Mouse (Mus musculus) megakaryocyte progenitor cell, adult 5-6 weeks (primary cell): Measurements from ENCODE around the gene Slc5a4a. TPM values are rescaled to one million over a fixed set of nuclear protein-coding genes. Genes with fewer than 3 reads are reported as not detected.

Source experiments
- ATAC-seq: replicated peaks from 2 replicates; pipeline ENCODE4 v1.8.0; 2016; ENCODE audit warnings: mild to moderate bottlenecking, moderate TSS enrichment, inconsistent platforms; ENCODE audit not compliant: poor library complexity
- total RNA-seq, 2 experiments: library from RNA; stranded (forward) in 1 of 2; stranded (reverse) in 1 of 2; fragments of 157-497, 149-512 nt in 1 of 2; fragments of 200-1000 nt in 1 of 2; gene quantifications; 2 replicates each; pipeline versions ENCODE4 v1.2.3 to v1.2.4; 2015 to 2017

Gene Slc5a4a
- total RNA-seq, 2 experiments from 2014 or later = not detected

DNA sequence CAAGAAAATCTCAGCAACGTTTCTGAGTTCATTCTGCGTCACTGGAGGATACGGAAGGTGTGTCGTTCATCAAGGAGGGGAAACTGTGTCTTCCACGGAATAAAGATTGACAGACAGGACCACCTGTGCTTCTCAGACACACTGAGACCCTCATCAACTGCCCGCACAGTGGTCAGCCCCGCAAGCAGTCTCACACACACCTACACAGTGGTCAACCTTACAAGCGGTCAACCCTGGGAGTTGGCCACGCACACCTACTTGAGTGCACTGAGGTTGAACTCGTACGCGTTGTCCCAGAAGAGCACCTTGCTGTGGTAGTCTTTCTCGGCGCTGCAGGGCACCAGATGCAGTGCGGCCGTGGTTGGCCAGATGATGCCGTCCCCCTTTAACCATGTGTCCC lies 69.8 kb downstream of the Slc5a4a start:
- ATAC-seq = no peak

DNA sequence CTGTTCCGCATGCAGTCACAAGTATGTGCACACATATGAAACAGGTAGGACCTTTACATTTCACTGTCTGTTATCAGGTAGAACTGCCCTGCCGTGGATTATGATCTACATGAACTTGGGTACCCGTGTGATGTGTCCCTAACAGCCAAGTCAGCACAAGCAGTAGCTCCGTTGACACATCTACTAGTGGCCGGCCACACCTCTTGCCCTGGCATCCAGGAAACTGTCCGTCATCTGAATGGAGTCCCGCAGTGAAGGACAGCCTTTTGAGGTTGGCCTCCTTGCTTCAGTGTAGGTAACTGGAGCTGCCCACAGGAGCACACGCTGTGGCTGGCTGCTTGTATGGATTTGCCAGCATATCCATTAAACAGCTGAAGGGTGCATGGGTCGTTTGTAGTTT lies 71.0 kb downstream of the Slc5a4a start:
- ATAC-seq = no peak

DNA sequence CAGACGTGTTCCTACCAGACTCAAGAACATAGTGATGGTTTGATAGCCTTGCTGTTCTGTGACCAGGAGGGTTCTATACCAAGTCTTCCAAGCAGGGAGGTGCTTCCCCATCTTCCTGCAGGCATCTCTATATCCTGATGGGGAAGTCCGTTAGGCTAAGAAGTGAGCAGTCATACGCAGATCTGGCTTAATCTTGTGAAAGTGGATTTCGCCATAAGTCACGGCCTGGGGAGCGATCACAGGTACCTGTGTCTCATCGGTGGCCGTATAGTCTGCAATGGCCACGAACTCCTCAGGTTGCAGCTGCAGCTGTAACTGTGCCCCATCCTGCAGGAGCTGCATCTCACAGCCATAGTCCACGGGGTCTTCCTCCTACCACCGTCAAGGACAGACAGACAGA lies 78.7 kb downstream of the Slc5a4a start:
- ATAC-seq = peak; percentile 54

GRCm38 (mm10) chr10:76229627-76230026 lies 82.4 kb downstream of the Slc5a4a start:
- ATAC-seq = 0 out of 2 replicates have a peak, but pooled peaks have one; percentile 44

DNA sequence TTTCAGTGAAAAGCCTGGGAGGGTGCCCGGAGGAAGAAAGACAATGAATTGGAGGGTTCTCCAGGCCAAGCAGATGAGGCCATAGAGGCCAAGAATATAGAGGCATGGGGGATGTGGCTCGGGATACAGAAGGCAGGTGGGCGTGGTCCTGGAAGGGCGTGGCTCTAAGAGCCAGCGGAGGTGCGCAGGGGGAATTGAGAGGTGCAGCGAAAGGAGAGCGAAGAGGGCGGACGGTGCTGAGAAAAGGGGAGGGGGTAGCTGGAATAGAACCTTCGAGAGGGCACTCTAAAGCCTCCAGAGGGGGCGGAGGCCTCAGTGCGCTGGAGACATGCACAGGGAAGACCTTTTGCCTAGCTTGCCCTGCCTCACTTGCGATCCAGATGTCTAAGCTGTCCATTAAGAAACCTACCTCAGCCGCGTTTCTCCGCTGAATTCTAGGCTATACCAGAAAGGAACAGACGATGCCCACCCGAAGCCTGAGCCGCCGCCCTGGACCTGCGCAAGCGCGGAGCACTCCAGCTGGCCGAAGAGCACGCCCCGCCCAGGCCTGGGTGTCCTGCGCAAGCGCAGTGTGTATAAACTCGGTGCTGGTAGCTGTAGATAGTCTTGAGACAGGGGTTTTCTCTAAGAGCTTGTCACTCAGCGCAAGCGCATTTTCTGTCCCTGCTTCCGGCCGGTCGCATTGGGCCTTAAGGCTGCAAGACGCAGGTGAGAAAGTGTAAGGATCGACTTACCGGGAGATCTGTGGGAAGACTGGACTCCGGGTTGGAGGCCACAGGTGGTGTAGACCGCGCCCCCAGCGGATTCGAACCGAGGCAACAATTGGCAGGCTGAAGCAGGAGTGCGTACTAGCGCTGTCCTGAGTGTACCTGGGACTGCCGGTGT lies 90.3 kb downstream of the Slc5a4a start, which contains the start of gene Prmt2:
Gene Prmt2, minus strand, starts transcription at position 525 of the 885 bp plus-strand sequence.
- peak; percentile 94 for ATAC-seq

Other genes starting within 250 kb of the Slc5a4a start
- 66.3 and 72.0 TPM in 2 replicates for gene Smarcb1, start 225.8 kb upstream of the Slc5a4a start, total RNA-seq (2015)
- 77.3 and 86.5 TPM in 2 replicates for gene Smarcb1, start 225.8 kb upstream of the Slc5a4a start, total RNA-seq (2017)
- gene Chchd10, start 214.3 kb upstream of the Slc5a4a start, total RNA-seq (2015) = 54.0 and 55.0 TPM in 2 replicates
- gene Chchd10, start 214.3 kb upstream of the Slc5a4a start, total RNA-seq (2017) = 33.1 and 34.4 TPM in 2 replicates
- 0.57 TPM in 1 of 2 replicates, not detected in the other for gene Mmp11, start 211.0 kb upstream of the Slc5a4a start, total RNA-seq (2015)
- 10.1 TPM in 1 of 2 replicates, not detected in the other for gene Mmp11, start 211.0 kb upstream of the Slc5a4a start, total RNA-seq (2017)
- gene Gm867, start 206.8 kb upstream of the Slc5a4a start, total RNA-seq (2015) = not detected in 2 replicates
- not detected in 2 replicates for gene Gm867, start 206.8 kb upstream of the Slc5a4a start, total RNA-seq (2017)
- 1.5 TPM in 1 of 2 replicates, not detected in the other for gene Vpreb3, start 204.4 kb upstream of the Slc5a4a start, total RNA-seq (2015)
- not detected in 2 replicates for gene Vpreb3, start 204.4 kb upstream of the Slc5a4a start, total RNA-seq (2017)
- 0.35 and 0.66 TPM in 2 replicates for gene Gm5134, start 192.9 kb upstream of the Slc5a4a start, total RNA-seq (2015)
- 0.78 and 0.79 TPM in 2 replicates for gene Gm5134, start 192.9 kb upstream of the Slc5a4a start, total RNA-seq (2017)
- 7.4 and 8.7 TPM in 2 replicates for gene Zfp280b, start 114.8 kb upstream of the Slc5a4a start, total RNA-seq (2015)
- gene Zfp280b, start 114.8 kb upstream of the Slc5a4a start, total RNA-seq (2017) = 5.7 and 8.0 TPM in 2 replicates
- not detected in 2 replicates for gene Slc5a4b, start 36.5 kb upstream of the Slc5a4a start, total RNA-seq (2015)
- gene Slc5a4b, start 36.5 kb upstream of the Slc5a4a start, total RNA-seq (2017) = not detected in 2 replicates
- gene Prmt2, start 90.4 kb downstream of the Slc5a4a start, total RNA-seq (2015) = 0.62 and 1.2 TPM in 2 replicates
- gene Prmt2, start 90.4 kb downstream of the Slc5a4a start, total RNA-seq (2017) = 2.0 and 2.4 TPM in 2 replicates
- gene S100b, start 106.4 kb downstream of the Slc5a4a start, total RNA-seq (2015) = not detected in 2 replicates
- not detected in 2 replicates for gene S100b, start 106.4 kb downstream of the Slc5a4a start, total RNA-seq (2017)
- gene Dip2a, start 197.8 kb downstream of the Slc5a4a start, total RNA-seq (2015) = 1.2 and 1.3 TPM in 2 replicates
- 1.4 and 2.9 TPM in 2 replicates for gene Dip2a, start 197.8 kb downstream of the Slc5a4a start, total RNA-seq (2017)